Comparison of ENCODE assay signal across 13 mouse cellular contexts in genomic region chr14:120138546-120138945, GRCm38 (mm10).
DNase-seq lines count a peak whose midpoint lies in the region; ATAC-seq and TF ChIP-seq lines count a peak whose summit lies in the region.
"Had no signal": no experiment of that assay in that cellular context is flagged by ENCODE, and none has a peak within 500 bp of the region (broad histone marks: within the 10 kb centered on the region; RNA-seq: fewer than 3 reads in every experiment).

No protein-coding gene starts in this region.

- H3K27me3 ChIP-seq in intestine, embryonic 14.5 days (replicated peaks; ENCODE audit: control insufficient read depth, insufficient read depth, low read length): no peaks in the 10 kb centered on the region
- no peaks in the 10 kb centered on the region for H3K27me3 ChIP-seq in intestine, embryonic 16.5 days (replicated peaks; ENCODE audit: control insufficient read depth, insufficient read depth, low read length)
- H3K27me3 ChIP-seq: heart, embryonic 12.5 days; lung, embryonic 15.5 days; midbrain, embryonic 15.5 days; Patski had no signal

- 81% methylated on average over 5 of the region's 5 CpGs for WGBS in intestine, embryonic 14.5 days
- 74% methylated on average over 5 of the region's 5 CpGs for WGBS in intestine, embryonic 16.5 days

- intact Hi-C loops in gastrocnemius, adult 2 months (cut with DNase I): loop anchor here (2.0 to 5.0 kb wide), 4 partner anchors 61 to 524 kb away; no protein-coding TSS in a partner anchor

- H3K4me3 ChIP-seq in gastrocnemius, adult 2 months: peak overlapping the region; percentile 57
- no peak overlapping the region for H3K4me3 ChIP-seq in intestine, embryonic 14.5 days (ENCODE audit: low read depth, low read length)
- H3K4me3 ChIP-seq in intestine, embryonic 16.5 days (ENCODE audit: low read length): no peak overlapping the region

- H3K27ac ChIP-seq in gastrocnemius, adult 2 months: peak overlapping the region; percentile 78
- no peak overlapping the region for H3K27ac ChIP-seq in intestine, embryonic 14.5 days (ENCODE audit: low read depth)
- no peak overlapping the region for H3K27ac ChIP-seq in intestine, embryonic 16.5 days (ENCODE audit: low read length)
- H3K27ac ChIP-seq: midbrain, embryonic 15.5 days had no signal

- H3K36me3 ChIP-seq in intestine, embryonic 14.5 days (ENCODE audit: control insufficient read depth, insufficient read depth, low read length): no peaks in the 10 kb centered on the region
- no peaks in the 10 kb centered on the region for H3K36me3 ChIP-seq in intestine, embryonic 16.5 days (ENCODE audit: control insufficient read depth, insufficient read depth, low read length)
- H3K36me3 ChIP-seq: G1E; heart, embryonic 12.5 days; lung, embryonic 15.5 days; midbrain, embryonic 10.5 days; midbrain, embryonic 15.5 days had no signal

- no peak overlapping the region for H3K9ac ChIP-seq in intestine, embryonic 14.5 days (ENCODE audit: low read length)
- no peak overlapping the region for H3K9ac ChIP-seq in intestine, embryonic 16.5 days (ENCODE audit: low read depth, low read length)
- H3K9ac ChIP-seq: heart, embryonic 12.5 days; lung, embryonic 15.5 days; midbrain, embryonic 15.5 days had no signal

- no peak overlapping the region for H3K4me2 ChIP-seq in intestine, embryonic 14.5 days (ENCODE audit: low read length)
- no peak overlapping the region for H3K4me2 ChIP-seq in intestine, embryonic 16.5 days (ENCODE audit: low read depth, low read length)

- peaks cover 6% of the 10 kb centered on the region; the same call in 1 of the 2 replicates for H3K4me1 ChIP-seq in intestine, embryonic 14.5 days (replicated peaks; ENCODE audit: control insufficient read depth, insufficient read depth, low read length)
- H3K4me1 ChIP-seq in intestine, embryonic 16.5 days (ENCODE audit: control insufficient read depth, insufficient read depth, low read length): 0 out of 2 replicates have a peak, but pooled peaks cover 3% of the 10 kb centered on the region

- no peak for DNase-seq in gastrocnemius, adult 2 months
- no peak for DNase-seq in gastrocnemius, postnatal 10 days
- DNase-seq in intestine, embryonic 14.5 days (ENCODE audit: low spot score): peak; percentile 24
- peak; percentile 25 for DNase-seq in testis, postnatal 10 days (ENCODE audit: low spot score)
- no peak for DNase-seq in testis, postnatal 14 days (ENCODE audit: low spot score)
- DNase-seq in spleen, postnatal 36 days (ENCODE audit: low spot score in 2 of 2): no peak

- no peak for ATAC-seq in intestine, embryonic 14.5 days (replicated peaks; ENCODE audit: low FRiP score, low TSS enrichment, low read depth)
- ATAC-seq in intestine, embryonic 16.5 days: no peak

- no peak for TF ChIP-seq CTCF in gastrocnemius, adult 2 months (IDR thresholded peaks at IDR 0.05)

- no peaks in the 10 kb centered on the region for H3K9me3 ChIP-seq in intestine, embryonic 14.5 days (ENCODE audit: control insufficient read depth, low read length)
- H3K9me3 ChIP-seq in intestine, embryonic 16.5 days (ENCODE audit: control insufficient read depth, low read length): no peaks in the 10 kb centered on the region
- H3K9me3 ChIP-seq: heart, embryonic 12.5 days; lung, embryonic 15.5 days; midbrain, embryonic 10.5 days; midbrain, embryonic 15.5 days had no signal

Comparison
In these comparisons a context has a peak if more than half of its experiments do, and no peak if none do; other contexts are left out.
1. DNase-seq: peak in intestine, embryonic 14.5 days (single experiment) and testis, postnatal 10 days (single experiment); none in gastrocnemius, adult 2 months (single experiment), gastrocnemius, postnatal 10 days (single experiment), testis, postnatal 14 days (single experiment) and spleen, postnatal 36 days (0 of 2).